Mouse (Mus musculus) midbrain, embryonic 10.5 days (tissue): ENCODE results near the gene Arhgef10l. TPM values are rescaled to one million over a fixed set of nuclear protein-coding genes. Genes with fewer than 3 reads are reported as not detected.
A peak's percentile ranks its signal among the peaks of the same experiment; 100 is the strongest.

Experiments
- DNase-seq: peaks from one replicate; pipeline ENCODE4 v3.0.0-alpha.2; 2017; ENCODE audit warnings: low spot score
- H3K27ac ChIP-seq: fragments of 300-500 bp; sonication (generic); replicated peaks from 2 replicates; pipeline ENCODE4 v1.5.1; 2016; ENCODE audit warnings: mild to moderate bottlenecking
- H3K27me3 ChIP-seq: fragments of 300-500 bp; sonication (generic); 2 replicates; pipeline ENCODE4 v1.6.1; 2016; ENCODE audit warnings: low read depth, mild to moderate bottlenecking; ENCODE audit not compliant: poor library complexity, severe bottlenecking
- H3K36me3 ChIP-seq: fragments of 300-500 bp; sonication (generic); 2 replicates; pipeline ENCODE4 v1.6.1; 2016; ENCODE audit warnings: mild to moderate bottlenecking, moderate library complexity
- H3K4me1 ChIP-seq: fragments of 300-500 bp; sonication (generic); 2 replicates; pipeline ENCODE4 v1.6.1; 2016
- H3K4me3 ChIP-seq: fragments of 300-500 bp; sonication (generic); 2 replicates; pipeline ENCODE4 v1.5.1; 2016; ENCODE audit warnings: mild to moderate bottlenecking, moderate library complexity
- H3K9me3 ChIP-seq: fragments of 300-500 bp; sonication (generic); replicated peaks from 2 replicates; pipeline ENCODE4 v1.6.1; 2016; ENCODE audit warnings: mild to moderate bottlenecking
- WGBS: fragments of 180-500 bp; shearing (Covaris S2); methylation state at CpG from one replicate; pipeline ENCODE4 v1.1.7; 2016; 5-methylcytosine and 5-hydroxymethylcytosine counted together
- polyA plus RNA-seq: library from polyadenylated mRNA; unstranded; fragments of >200 nt; fragmentation: Nextera tagmentation; extraction: Ambion mirVana; gene quantifications from 2 replicates; pipeline ENCODE4 v1.2.1, GENCODE M21; 2016

Gene Arhgef10l
- polyA plus RNA-seq, 1 experiment from 2014 or later: 25.1 TPM

DNA sequence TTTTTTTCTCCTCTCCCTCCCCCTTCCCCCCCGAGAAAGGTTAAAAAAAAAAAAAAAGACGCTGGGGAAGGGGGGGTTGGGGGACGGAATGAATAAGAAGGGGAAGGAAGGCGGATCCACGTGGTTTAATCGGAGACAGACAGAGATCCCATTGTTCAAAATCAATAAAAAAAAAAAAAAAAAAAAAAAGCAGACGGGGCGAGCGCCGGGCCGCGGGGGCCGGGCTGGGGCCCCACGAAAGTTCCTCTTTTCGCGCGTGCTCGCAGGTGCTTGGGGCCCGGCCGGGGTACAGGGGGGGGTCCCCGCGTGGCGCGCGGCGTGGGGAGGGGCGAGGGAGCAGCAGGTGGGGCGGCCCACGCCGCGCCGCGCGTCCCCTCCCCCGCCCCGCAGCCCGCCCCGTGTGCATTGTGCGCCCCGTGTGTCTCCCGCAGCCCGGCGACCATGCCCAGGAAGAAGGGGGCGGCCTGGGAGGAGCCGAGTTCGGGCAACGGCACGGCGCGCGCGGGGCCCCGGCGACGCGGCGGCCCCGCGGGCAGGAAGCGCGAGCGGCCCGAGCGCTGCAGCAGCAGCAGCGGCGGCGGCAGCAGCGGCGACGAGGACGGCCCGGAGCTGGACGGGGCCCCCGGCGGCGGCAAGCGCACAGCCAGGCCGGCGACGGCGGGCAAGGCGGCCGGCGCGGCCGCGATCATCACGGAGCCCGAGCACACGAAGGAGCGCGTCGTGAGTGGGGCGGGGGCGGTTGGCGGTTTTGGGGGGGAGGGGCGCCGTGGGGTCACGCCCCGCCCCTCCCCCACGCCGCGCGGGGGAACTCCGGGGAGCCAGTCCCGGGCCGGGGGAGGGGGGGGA is 36.1 kb upstream of the Arhgef10l start:
- Histone ChIP-seq H3K27ac (peak overlapping the region; percentile 100), H3K9me3 (no peaks in the 10 kb centered on the region), H3K4me1 (peaks cover 58% of the 10 kb centered on the region), H3K27me3 (peaks cover 32% of the 10 kb centered on the region), H3K4me3 (peak overlapping the region; percentile 96), H3K36me3 (peaks cover 32% of the 10 kb centered on the region)
- peak; percentile 63 for DNase-seq
- WGBS: 3% methylated on average over 97 of the region's 107 CpGs

DNA sequence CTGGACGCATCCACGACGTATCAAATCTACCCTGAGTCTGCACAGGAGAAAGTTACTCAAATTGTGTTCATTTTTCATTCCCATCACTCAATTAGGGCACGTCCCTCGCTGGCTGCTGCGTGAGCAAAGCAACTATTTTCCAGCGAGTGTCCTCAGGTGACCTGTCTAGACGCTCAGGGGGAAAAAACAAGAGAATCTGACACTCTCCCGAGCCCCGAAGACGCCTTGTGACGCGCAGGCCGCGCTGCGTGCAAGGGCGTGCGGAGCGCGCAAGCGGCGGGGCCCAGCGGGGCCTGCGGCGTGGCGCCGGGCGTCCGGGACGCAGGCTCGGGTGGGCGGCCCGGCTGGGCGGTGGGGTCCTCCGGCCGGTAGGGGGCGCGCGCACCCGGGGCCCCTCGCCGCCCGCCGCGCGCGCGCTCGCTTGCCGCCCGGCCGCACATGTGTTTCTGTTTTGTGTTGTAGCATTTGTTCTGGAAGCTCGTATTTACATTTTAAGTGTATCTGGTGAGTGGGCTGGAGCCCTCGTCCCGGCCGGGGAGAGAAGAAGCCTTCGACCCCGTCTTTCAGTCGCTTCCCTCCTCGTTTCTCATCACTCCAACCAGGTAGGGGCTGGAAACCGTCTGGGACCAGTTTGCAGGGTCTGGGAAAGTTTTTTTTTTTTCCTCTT is 35.4 kb upstream of the Arhgef10l start:
- WGBS: under 1% methylated on average over 61 of the region's 61 CpGs
- no peaks in the 10 kb centered on the region for H3K9me3 ChIP-seq
- peak overlapping the region; percentile 96 for H3K4me3 ChIP-seq
- peak; percentile 85 for DNase-seq
- peaks cover 54% of the 10 kb centered on the region for H3K4me1 ChIP-seq
- peaks cover 24% of the 10 kb centered on the region for H3K36me3 ChIP-seq
- peaks cover 32% of the 10 kb centered on the region for H3K27me3 ChIP-seq
- peak overlapping the region; percentile 100 for H3K27ac ChIP-seq

DNA sequence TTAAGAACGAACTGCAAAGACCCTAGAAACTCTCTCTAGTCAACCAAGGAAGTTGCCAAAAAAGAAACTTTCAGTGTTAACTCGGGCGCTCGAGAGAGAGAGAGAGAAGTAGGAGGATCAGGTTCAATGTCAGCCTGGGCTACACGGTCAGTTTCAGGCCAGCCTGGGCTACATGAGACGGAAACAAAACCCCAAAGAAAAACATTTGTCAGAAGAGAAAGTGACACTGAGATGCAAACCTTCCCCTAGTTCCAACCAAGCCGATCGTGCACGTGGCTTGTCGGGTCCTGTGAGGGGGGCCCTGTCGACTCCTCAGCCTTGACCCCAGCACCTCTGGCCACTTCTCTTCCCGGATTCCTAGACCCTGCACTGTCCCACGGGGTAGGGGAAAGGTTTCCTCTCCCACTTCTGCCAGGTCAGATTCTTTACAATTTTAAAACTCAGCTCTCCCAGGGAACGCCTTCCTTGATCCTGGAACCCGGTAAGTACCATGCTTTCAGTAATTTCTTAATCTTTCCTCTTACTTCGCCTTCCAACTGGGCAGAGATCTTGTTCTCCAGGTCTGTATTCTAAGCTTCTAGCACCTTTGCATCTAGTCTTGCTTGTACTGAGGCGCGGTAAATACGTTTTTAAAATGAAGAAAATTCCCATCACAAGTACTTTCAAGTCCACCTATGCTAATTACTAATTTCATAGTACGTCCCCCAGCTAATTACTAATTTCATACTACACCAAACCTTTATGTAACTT is 34.6 kb upstream of the Arhgef10l start, which contains the start of gene Rcc2:
Gene Rcc2 (plus strand): TSS at position 273 of the 750 bp plus-strand sequence.
- peak within 1 kb of the TSS; percentile 100 for H3K27ac ChIP-seq
- no peaks in the 10 kb centered on the region for H3K9me3 ChIP-seq
- peak within 1 kb of the TSS; percentile 96 for H3K4me3 ChIP-seq
- H3K36me3 ChIP-seq: peaks cover 17% of the 10 kb centered on the region
- peaks cover 32% of the 10 kb centered on the region for H3K27me3 ChIP-seq
- H3K4me1 ChIP-seq: peaks cover 47% of the 10 kb centered on the region
- WGBS: 8% methylated on average over 20 of the region's 20 CpGs
- no peak for DNase-seq

DNA sequence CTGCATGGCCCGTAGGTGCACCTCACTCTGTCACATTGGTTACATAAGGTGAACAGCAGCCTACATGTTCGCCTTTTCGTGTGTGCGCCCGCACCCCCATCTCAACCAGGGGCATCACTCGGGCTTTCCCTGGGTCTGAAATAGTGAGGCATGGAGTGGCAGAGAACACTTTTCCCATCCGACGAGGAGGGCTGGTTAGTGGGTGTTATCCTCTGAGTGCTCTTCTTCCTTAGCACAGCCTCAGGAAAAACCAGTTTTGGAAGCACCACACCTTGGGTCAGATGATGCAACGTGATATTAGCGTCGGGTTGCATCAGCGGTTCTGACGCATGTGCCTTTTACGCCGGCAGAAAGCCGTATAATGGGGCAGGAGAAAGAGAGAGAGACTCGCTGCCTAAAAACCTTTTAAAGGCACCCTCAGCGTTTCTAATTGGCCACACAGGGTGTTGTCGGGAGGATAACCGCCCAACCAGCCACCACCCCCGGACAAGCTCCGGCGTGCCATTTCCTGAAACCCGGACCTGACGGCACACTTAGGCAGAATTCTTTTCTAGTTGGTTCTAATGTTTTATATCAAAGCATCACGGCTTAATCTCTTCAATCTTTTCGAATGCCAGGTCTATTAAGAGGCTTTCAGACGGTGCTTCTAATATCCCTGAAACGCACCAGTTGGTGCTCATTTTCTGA is 33.8 kb upstream of the Arhgef10l start:
- 7% methylated on average over 29 of the region's 29 CpGs for WGBS
- H3K4me1 ChIP-seq: peaks cover 44% of the 10 kb centered on the region
- peak overlapping the region; percentile 42 for H3K27ac ChIP-seq
- peak; percentile 41 for DNase-seq
- peak overlapping the region; percentile 96 for H3K4me3 ChIP-seq
- H3K36me3 ChIP-seq: peaks cover 8% of the 10 kb centered on the region
- H3K9me3 ChIP-seq: no peaks in the 10 kb centered on the region
- H3K27me3 ChIP-seq: peaks cover 32% of the 10 kb centered on the region

DNA sequence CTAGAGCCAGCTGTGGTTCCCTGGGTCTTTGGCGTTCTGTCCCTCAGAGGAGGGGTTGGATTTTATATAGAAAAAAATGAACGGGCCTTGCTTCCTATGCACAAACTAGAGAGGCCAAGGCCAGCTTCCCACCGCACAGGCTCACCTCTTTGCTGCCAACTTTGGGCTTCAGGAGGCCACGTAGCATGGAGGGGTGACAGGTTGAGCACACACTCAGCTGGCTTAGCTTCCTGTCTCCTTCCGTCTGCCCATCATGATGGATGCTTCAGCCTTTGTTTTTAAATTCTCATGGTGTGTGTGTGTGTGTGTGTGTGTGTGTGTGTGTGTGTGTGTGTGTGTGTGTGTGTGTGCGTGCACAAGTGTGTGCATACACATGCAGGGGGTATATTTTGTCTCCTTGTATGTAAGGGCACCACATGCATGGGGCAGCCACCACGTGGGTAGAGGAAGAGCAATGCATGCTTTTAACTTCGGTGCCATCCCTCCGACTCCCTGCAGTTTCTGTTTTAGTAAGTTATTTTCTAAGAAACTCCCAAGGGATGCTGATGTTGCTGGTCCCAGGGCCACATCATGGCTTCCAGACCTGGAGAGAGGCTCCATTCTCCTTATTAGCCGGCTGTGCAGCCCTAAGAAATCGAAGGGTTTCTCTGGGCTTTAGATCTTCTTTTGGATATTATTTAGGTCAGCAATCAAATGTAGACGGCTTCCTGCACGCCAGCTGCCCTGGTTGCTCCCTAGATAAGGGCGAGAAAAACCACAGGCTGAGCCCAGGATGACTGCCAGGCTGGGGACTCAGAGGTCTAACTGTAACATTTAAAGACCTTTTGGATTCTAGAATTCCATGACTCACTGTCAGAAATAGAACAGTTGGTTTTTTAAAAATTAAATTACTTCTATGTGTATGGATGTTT is 30.1 kb upstream of the Arhgef10l start:
- no peak for DNase-seq
- Histone ChIP-seq H3K4me1 (peaks cover 37% of the 10 kb centered on the region), H3K36me3 (no peaks in the 10 kb centered on the region), H3K9me3 (no peaks in the 10 kb centered on the region), H3K27me3 (peaks cover 31% of the 10 kb centered on the region), H3K4me3 (no peak overlapping the region), H3K27ac (no peak overlapping the region)
- WGBS: 88% methylated on average over 14 of the region's 14 CpGs

DNA sequence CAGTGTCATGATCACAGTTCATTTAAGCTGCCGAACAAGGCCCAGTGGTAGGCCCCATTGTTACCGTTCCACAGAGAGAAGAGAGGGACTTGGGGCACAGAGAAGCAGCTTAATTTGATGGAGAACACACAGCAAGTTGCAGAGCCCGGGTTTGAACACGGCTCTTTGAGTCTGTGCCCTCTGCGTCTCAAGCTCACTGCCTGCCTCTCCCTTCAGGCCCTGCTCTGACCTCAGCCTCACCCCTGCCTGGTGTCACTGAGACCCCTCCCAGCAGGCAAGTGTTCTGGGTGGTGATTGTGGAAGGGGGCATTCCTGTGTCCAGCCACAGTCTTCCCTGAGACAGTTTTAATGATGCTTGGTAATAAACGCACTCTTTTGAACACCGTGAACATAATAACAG is 29.3 kb upstream of the Arhgef10l start:
- Histone ChIP-seq H3K9me3 (no peaks in the 10 kb centered on the region), H3K36me3 (no peaks in the 10 kb centered on the region), H3K27ac (no peak overlapping the region), H3K4me3 (no peak overlapping the region), H3K4me1 (peaks cover 29% of the 10 kb centered on the region), H3K27me3 (peaks cover 29% of the 10 kb centered on the region)
- DNase-seq: no peak
- WGBS: 73% methylated on average over 7 of the region's 7 CpGs

DNA sequence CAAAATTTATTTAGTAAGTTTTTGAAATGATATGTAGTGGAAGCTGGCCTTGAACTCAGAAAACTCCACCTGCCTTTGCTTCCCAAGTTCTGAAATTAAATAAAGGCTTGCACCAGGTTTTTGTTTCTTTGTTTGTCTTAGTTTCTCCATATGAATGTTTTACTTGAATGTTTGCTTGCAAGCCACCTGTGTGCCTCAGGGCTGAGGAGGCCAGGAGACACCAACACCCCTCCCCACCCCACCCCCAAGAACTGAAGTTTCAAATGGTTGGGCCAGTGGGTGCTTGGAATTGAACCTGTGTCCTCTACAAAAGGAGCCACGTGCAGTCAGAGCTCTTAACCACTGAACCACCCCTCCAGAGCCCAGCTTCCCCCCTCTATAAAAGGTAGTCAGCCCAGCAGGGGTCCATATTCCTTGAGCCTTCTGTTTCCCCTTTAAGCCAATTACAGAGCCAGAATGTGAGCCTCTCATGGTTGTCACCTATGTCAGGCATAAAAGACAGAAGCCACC is 28.8 kb upstream of the Arhgef10l start:
- Histone ChIP-seq H3K27me3 (peaks cover 24% of the 10 kb centered on the region), H3K4me3 (no peak overlapping the region), H3K36me3 (no peaks in the 10 kb centered on the region), H3K9me3 (no peaks in the 10 kb centered on the region), H3K27ac (no peak overlapping the region), H3K4me1 (peaks cover 23% of the 10 kb centered on the region)
- 46% methylated on average over 1 of the region's 1 CpGs for WGBS
- DNase-seq: no peak

DNA sequence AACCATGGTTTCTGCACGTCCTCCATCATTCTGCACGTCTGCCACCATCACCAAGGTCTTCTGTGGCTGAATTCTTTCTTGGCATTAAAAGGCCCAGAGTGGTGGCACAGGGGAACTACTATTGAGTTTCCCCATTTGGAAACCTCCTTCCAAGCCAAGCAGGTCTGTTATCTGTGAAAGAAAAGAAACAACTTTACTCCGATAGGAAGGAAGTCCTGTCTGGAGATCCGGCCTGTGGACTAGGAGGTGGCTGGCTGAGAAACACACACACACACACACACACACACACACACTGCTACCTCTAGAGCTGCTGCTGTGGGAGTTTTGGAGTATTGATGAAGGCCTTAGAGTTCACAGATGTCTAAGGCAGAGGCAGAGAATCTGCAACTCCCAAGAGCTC is 27.7 kb upstream of the Arhgef10l start:
- Histone ChIP-seq H3K9me3 (no peaks in the 10 kb centered on the region), H3K4me1 (peaks cover 19% of the 10 kb centered on the region), H3K36me3 (no peaks in the 10 kb centered on the region), H3K27ac (no peak overlapping the region), H3K4me3 (no peak overlapping the region), H3K27me3 (peaks cover 13% of the 10 kb centered on the region)
- DNase-seq: no peak
- 81% methylated on average over 4 of the region's 4 CpGs for WGBS

DNA sequence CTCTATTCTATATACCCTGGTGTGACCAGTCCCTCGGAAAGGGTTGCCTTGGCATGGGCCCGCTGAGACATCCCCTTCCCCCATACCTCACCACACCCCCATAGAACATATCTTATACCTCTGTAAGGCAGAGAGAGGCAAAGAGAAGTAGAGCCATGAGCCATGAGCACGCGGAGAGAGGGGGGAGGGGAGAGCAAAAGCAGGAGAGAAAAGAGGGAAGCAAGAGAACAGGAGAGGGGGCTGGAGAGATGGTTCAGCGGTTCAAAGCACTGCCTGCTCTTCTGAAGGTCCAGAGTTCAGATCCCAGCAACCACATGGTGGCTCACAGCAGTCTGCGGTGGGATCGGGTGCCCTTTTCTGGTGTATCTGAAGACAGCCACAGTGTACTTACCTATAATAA is 25.7 kb upstream of the Arhgef10l start:
- Histone ChIP-seq H3K4me1 (peaks cover 24% of the 10 kb centered on the region), H3K36me3 (no peaks in the 10 kb centered on the region), H3K27ac (peak overlapping the region; percentile 34; the same call in 1 of the 2 replicates), H3K27me3 (0 out of 2 replicates have a peak, but pooled peaks cover 6% of the 10 kb centered on the region), H3K9me3 (no peaks in the 10 kb centered on the region), H3K4me3 (no peak overlapping the region)
- 70% methylated on average over 7 of the region's 7 CpGs for WGBS
- no peak for DNase-seq

DNA sequence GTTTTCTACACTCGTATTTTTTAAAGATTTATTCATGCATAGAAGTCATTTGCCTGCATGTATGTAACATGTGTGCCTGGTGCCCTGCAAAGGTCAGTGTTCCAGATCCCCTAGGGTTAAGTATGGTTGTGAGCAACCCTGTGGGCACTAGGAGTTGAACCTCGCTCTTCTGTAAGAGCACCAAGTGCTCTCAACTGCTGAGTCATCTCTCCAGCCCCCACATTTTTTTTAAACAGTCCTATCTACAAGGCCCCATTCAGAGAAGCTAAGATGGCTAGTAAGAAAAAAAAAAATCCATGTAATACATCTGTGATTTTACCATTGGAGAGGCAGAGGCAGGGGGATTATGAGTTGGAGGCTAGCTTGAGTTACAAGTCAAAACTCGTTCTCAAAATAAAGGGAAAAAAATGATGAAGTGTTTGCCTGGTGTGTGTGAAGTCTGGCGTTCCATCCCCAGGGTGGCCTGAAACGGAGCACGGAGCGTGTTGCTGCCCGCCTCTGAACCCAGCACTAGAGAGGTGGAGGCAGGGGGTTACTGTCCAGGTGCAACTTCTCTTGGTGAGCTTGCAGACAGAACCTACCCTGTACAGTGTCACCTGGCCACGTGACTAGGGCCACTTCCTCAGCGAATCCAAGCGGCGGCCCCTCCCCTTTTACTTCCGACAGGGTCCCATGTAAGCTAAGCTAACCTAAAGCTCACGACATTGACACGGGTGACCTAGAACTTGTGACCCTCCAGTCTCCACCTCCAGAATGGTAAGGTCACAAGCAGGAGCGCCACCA is 24.3 kb upstream of the Arhgef10l start:
- no peak for DNase-seq
- WGBS: 82% methylated on average over 16 of the region's 16 CpGs
- Histone ChIP-seq H3K4me1 (peaks cover 24% of the 10 kb centered on the region), H3K4me3 (no peak overlapping the region), H3K36me3 (no peaks in the 10 kb centered on the region), H3K27me3 (0 out of 2 replicates have a peak, but pooled peaks cover 6% of the 10 kb centered on the region), H3K27ac (no peak overlapping the region), H3K9me3 (no peaks in the 10 kb centered on the region)
